ENCODE assay signal across 21 mouse cellular contexts in genomic region chr13:43286836-43287235, GRCm38 (mm10).
"Had no signal": no experiment of that assay in that cellular context is flagged by ENCODE, and none has a peak within 500 bp of the region (broad histone marks: within the 10 kb centered on the region; RNA-seq: fewer than 3 reads in every experiment).

No protein-coding gene starts in this region.

- H3K36me3 ChIP-seq: limb, embryonic 10.5 days; limb, embryonic 13.5 days; liver, embryonic 12.5 days; liver, embryonic 15.5 days; lung, embryonic 15.5 days; neural tube, embryonic 12.5 days; neural tube, embryonic 15.5 days; stomach, embryonic 15.5 days had no signal

- H3K9me3 ChIP-seq: limb, embryonic 10.5 days; limb, embryonic 13.5 days; liver, embryonic 12.5 days; liver, embryonic 15.5 days; lung, embryonic 15.5 days; neural tube, embryonic 12.5 days; neural tube, embryonic 15.5 days; stomach, embryonic 15.5 days had no signal

- H3K4me1 ChIP-seq: lung, embryonic 15.5 days; stomach, embryonic 15.5 days had no signal

- H3K27me3 ChIP-seq: limb, embryonic 13.5 days; liver, embryonic 12.5 days; liver, embryonic 15.5 days; lung, embryonic 15.5 days; neural tube, embryonic 12.5 days; neural tube, embryonic 15.5 days; stomach, embryonic 15.5 days had no signal

- H3K9ac ChIP-seq: limb, embryonic 13.5 days; liver, embryonic 12.5 days; liver, embryonic 15.5 days; lung, embryonic 15.5 days; neural tube, embryonic 12.5 days; neural tube, embryonic 15.5 days; stomach, embryonic 15.5 days had no signal

- DNase-seq: kidney, adult 18-20 months; kidney, adult 9 months; kidney, postnatal 25 days; liver; lung, adult 18-20 months; lung, postnatal 14 days; lung, postnatal 4 days; midbrain, embryonic 14.5 days; right cerebral cortex, postnatal 25 days; spleen, adult 18-20 months; thymus, postnatal 25 days had no signal

- ATAC-seq: liver, embryonic 12.5 days had no signal

- H3K4me3 ChIP-seq: limb, embryonic 10.5 days; limb, embryonic 13.5 days; liver, embryonic 12.5 days; liver, embryonic 15.5 days; lung, embryonic 15.5 days; neural tube, embryonic 12.5 days; neural tube, embryonic 15.5 days; stomach, embryonic 15.5 days had no signal

- H3K27ac ChIP-seq: kidney, postnatal 0 days; limb, embryonic 10.5 days; limb, embryonic 13.5 days; liver, embryonic 12.5 days; liver, embryonic 15.5 days; lung, embryonic 15.5 days; neural tube, embryonic 12.5 days; neural tube, embryonic 15.5 days; stomach, embryonic 15.5 days had no signal

- H3K4me2 ChIP-seq: limb, embryonic 13.5 days; liver, embryonic 12.5 days; liver, embryonic 15.5 days; lung, embryonic 15.5 days; midbrain, embryonic 11.5 days; neural tube, embryonic 12.5 days; neural tube, embryonic 15.5 days; stomach, embryonic 15.5 days had no signal
